Mouse (Mus musculus): Measurements from ENCODE around the gene Cdc20. TPM values are rescaled to one million over a fixed set of nuclear protein-coding genes. Genes with fewer than 3 reads are reported as not detected.

Gene Cdc20
- total RNA-seq, 2 experiments from 2014 or later = 1.5 to 2.3 TPM

Other genes with a start within 250 kb of the Cdc20 start
- gene Ptprf, start 145.9 kb downstream of the Cdc20 start, total RNA-seq (2021) = 10 to 100 TPM in 1 of 2 experiments, 1 to 10 TPM in 1; 9.8 to 10.2 TPM
- gene Szt2, start 28.1 kb downstream of the Cdc20 start, total RNA-seq (2021) = 10 to 100 TPM; 11.3 to 13.1 TPM
- 10 to 100 TPM; 35.7 to 47.1 TPM for gene Med8, start 28.0 kb downstream of the Cdc20 start, total RNA-seq (2021)
- 10 to 100 TPM; 17.8 to 19.4 TPM for gene Elovl1, start 9.3 kb downstream of the Cdc20 start, total RNA-seq (2021)
- under 1 TPM; 0.21 to 0.42 TPM for gene Mpl, start 20.2 kb upstream of the Cdc20 start, total RNA-seq (2021)
- 10 to 100 TPM; 64.0 to 75.8 TPM for gene Tie1, start 52.7 kb upstream of the Cdc20 start, total RNA-seq (2021)
- not detected for gene 2610528J11Rik, start 89.6 kb upstream of the Cdc20 start, total RNA-seq (2021)
- under 1 TPM in 1 of 2 experiments, not detected in 1; 0.17 TPM for gene Tmem125, start 106.7 kb upstream of the Cdc20 start, total RNA-seq (2021)
- gene Cfap57, start 183.4 kb upstream of the Cdc20 start, total RNA-seq (2021) = under 1 TPM in 1 of 2 experiments, not detected in 1; 0.05 TPM
- 10 to 100 TPM; 36.6 to 38.2 TPM for gene Ebna1bp2, start 183.4 kb upstream of the Cdc20 start, total RNA-seq (2021)
- not detected for gene Olfr62, start 221.6 kb upstream of the Cdc20 start, total RNA-seq (2021)

Measured in heart, postnatal 25 days (tissue).